Comparison of ENCODE assay signal across 15 mouse cellular contexts in the genomic region with DNA sequence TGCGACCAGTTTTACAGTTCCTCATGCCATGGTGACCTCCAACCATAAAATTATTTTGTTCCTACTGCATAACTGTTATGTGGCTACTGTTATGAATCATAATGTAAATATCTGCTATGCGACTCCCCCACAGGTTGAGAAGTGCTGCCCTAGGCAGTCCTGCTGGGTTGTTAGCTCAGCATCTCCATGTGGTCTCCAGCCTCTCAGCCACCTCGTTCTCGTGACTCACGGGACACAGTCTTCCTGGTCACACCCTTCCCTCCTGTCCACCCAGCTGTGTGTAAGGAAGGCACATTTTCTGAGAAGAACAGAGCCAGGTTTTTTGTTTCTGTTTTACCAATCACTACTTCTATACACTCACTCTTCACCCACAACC. TPM values are rescaled to one million over a fixed set of nuclear protein-coding genes. Genes with fewer than 3 reads are reported as not detected.
DNase-seq lines count a peak whose midpoint lies in the region; ATAC-seq and TF ChIP-seq lines count a peak whose summit lies in the region.
"Had no signal": no experiment of that assay in that cellular context is flagged by ENCODE, and none has a peak within 500 bp of the region (broad histone marks: within the 10 kb centered on the region; RNA-seq: fewer than 3 reads in every experiment).

No protein-coding gene starts in this region.

- no peak overlapping the region for H3K4me2 ChIP-seq in liver, embryonic 12.5 days
- H3K4me2 ChIP-seq in liver, embryonic 11.5 days: no peak overlapping the region
- H3K4me2 ChIP-seq in hindbrain, embryonic 13.5 days: no peak overlapping the region
- H3K4me2 ChIP-seq: kidney, embryonic 15.5 days; midbrain, embryonic 12.5 days had no signal

- H3K79me3 ChIP-seq in C2C12 (ENCODE audit: low read depth): peaks cover 3% of the 10 kb centered on the region

- H3K27me3 ChIP-seq in liver, embryonic 12.5 days (replicated peaks): no peaks in the 10 kb centered on the region
- H3K27me3 ChIP-seq in liver, embryonic 11.5 days (replicated peaks; ENCODE audit: control insufficient read depth, insufficient read depth, low read length): no peaks in the 10 kb centered on the region
- no peaks in the 10 kb centered on the region for H3K27me3 ChIP-seq in C2C12 (ENCODE audit: control insufficient read depth, insufficient read depth, insufficient read length)
- no peaks in the 10 kb centered on the region for H3K27me3 ChIP-seq in hindbrain, embryonic 10.5 days (ENCODE audit: insufficient read depth, poor library complexity, severe bottlenecking)
- no peaks in the 10 kb centered on the region for H3K27me3 ChIP-seq in hindbrain, embryonic 13.5 days
- H3K27me3 ChIP-seq: kidney, embryonic 15.5 days; midbrain, embryonic 12.5 days had no signal

- DNase-seq in liver, embryonic 11.5 days (ENCODE audit: low spot score): no peak
- DNase-seq in NIH3T3 (ENCODE audit: low read depth): peak; percentile 6
- DNase-seq in hindbrain, embryonic 10.5 days (ENCODE audit: low spot score): no peak
- DNase-seq: right cerebral cortex, postnatal 4 days had no signal

- no peak overlapping the region for H3K9ac ChIP-seq in liver, embryonic 12.5 days
- no peak overlapping the region for H3K9ac ChIP-seq in liver, embryonic 11.5 days (ENCODE audit: low read depth, low read length)
- no peak overlapping the region for H3K9ac ChIP-seq in hindbrain, embryonic 13.5 days
- H3K9ac ChIP-seq: kidney, embryonic 15.5 days; liver, embryonic 14.5 days; midbrain, embryonic 12.5 days had no signal

- H3K27ac ChIP-seq in liver, embryonic 12.5 days: 0 out of 2 replicates have a peak overlapping the region, but pooled peaks have one; percentile 48
- H3K27ac ChIP-seq in liver, embryonic 11.5 days (ENCODE audit: low read depth, low read length): no peak overlapping the region
- H3K27ac ChIP-seq in hindbrain, embryonic 10.5 days: no peak overlapping the region
- no peak overlapping the region for H3K27ac ChIP-seq in hindbrain, embryonic 13.5 days
- H3K27ac ChIP-seq: embryonic facial prominence, embryonic 10.5 days; kidney, embryonic 15.5 days; liver, embryonic 14.5 days; midbrain, embryonic 12.5 days had no signal

- H3ac ChIP-seq in C2C12 (ENCODE audit: control insufficient read depth, insufficient read length, low read depth): no peak overlapping the region

- no peak for TF ChIP-seq CTCF in C2C12 (IDR thresholded peaks at IDR 0.05; ENCODE audit: control insufficient read depth, insufficient read depth, insufficient read length)

- no peak for ATAC-seq in liver, embryonic 12.5 days
- ATAC-seq in liver, embryonic 11.5 days (replicated peaks; ENCODE audit: low FRiP score): no peak
- peak; percentile 22 for ATAC-seq in inflammation-experienced regulatory T-cells, adult 6 months
- no peak for ATAC-seq in megakaryocyte-erythroid progenitor cell, adult 5-6 weeks (replicated peaks; ENCODE audit: low FRiP score, low TSS enrichment, poor library complexity, severe bottlenecking)
- ATAC-seq in hindbrain, embryonic 13.5 days (ENCODE audit: low FRiP score): no peak
- ATAC-seq: forebrain, embryonic 16.5 days had no signal

- no peaks in the 10 kb centered on the region for H3K9me3 ChIP-seq in liver, embryonic 12.5 days (replicated peaks)
- no peaks in the 10 kb centered on the region for H3K9me3 ChIP-seq in liver, embryonic 11.5 days (ENCODE audit: control insufficient read depth, low read length)
- H3K9me3 ChIP-seq in hindbrain, embryonic 10.5 days: no peaks in the 10 kb centered on the region
- no peaks in the 10 kb centered on the region for H3K9me3 ChIP-seq in hindbrain, embryonic 13.5 days
- H3K9me3 ChIP-seq: embryonic facial prominence, embryonic 10.5 days; kidney, embryonic 15.5 days; midbrain, embryonic 12.5 days had no signal

- peaks cover 7% of the 10 kb centered on the region; the same call in 1 of the 2 replicates for H3K36me3 ChIP-seq in liver, embryonic 12.5 days
- H3K36me3 ChIP-seq in liver, embryonic 11.5 days (ENCODE audit: control insufficient read depth, insufficient read depth, low read length): no peaks in the 10 kb centered on the region
- H3K36me3 ChIP-seq in C2C12 (ENCODE audit: control insufficient read depth, insufficient read depth): peaks cover 4% of the 10 kb centered on the region
- peaks cover 60% of the 10 kb centered on the region for H3K36me3 ChIP-seq in hindbrain, embryonic 10.5 days
- H3K36me3 ChIP-seq in hindbrain, embryonic 13.5 days: peaks cover 44% of the 10 kb centered on the region

- 50% methylated on average over 5 of the region's 5 CpGs for WGBS in liver, embryonic 12.5 days (ENCODE audit: insufficient replicate concordance)
- 63% methylated on average over 5 of the region's 5 CpGs for WGBS in liver, embryonic 11.5 days
- 92% methylated on average over 5 of the region's 5 CpGs for WGBS in hindbrain, embryonic 10.5 days
- WGBS in hindbrain, embryonic 13.5 days: 89% methylated on average over 5 of the region's 5 CpGs

- H3K4me1 ChIP-seq in liver, embryonic 12.5 days: peaks cover 21% of the 10 kb centered on the region
- no peaks in the 10 kb centered on the region for H3K4me1 ChIP-seq in liver, embryonic 11.5 days (replicated peaks; ENCODE audit: control insufficient read depth, insufficient read depth, low read length)
- H3K4me1 ChIP-seq in hindbrain, embryonic 10.5 days (replicated peaks): no peaks in the 10 kb centered on the region
- H3K4me1 ChIP-seq in hindbrain, embryonic 13.5 days (replicated peaks): 0 out of 2 replicates have a peak, but pooled peaks cover 2% of the 10 kb centered on the region
- H3K4me1 ChIP-seq: embryonic facial prominence, embryonic 10.5 days; kidney, embryonic 15.5 days; midbrain, embryonic 12.5 days had no signal

- H3K79me2 ChIP-seq in C2C12 (ENCODE audit: control insufficient read depth, insufficient read depth): peaks cover 8% of the 10 kb centered on the region

- H3K4me3 ChIP-seq in liver, embryonic 12.5 days: no peak overlapping the region
- no peak overlapping the region for H3K4me3 ChIP-seq in liver, embryonic 11.5 days (ENCODE audit: low read depth, low read length)
- H3K4me3 ChIP-seq in C2C12 (ENCODE audit: insufficient read depth, poor library complexity, severe bottlenecking): no peak overlapping the region
- no peak overlapping the region for H3K4me3 ChIP-seq in hindbrain, embryonic 10.5 days
- H3K4me3 ChIP-seq in hindbrain, embryonic 13.5 days: no peak overlapping the region
- H3K4me3 ChIP-seq: embryonic facial prominence, embryonic 10.5 days; erythroblast, embryonic 14.5 days; kidney, embryonic 15.5 days; midbrain, embryonic 12.5 days had no signal

TF ChIP-seq in C2C12, 6 proteins besides CTCF, POLR2A, EP300 and RAD21:
- no peak for TF ChIP-seq CEBPB (IDR thresholded peaks at IDR 0.05; ENCODE audit: low read depth)
- TF ChIP-seq USF1 (IDR thresholded peaks at IDR 0.05; ENCODE audit: low read depth): peak; percentile 32
- peak; percentile 4 for TF ChIP-seq MYOD1 (IDR thresholded peaks at IDR 0.05; ENCODE audit: control insufficient read depth, insufficient read length, low read depth)
- TF ChIP-seq FOSL1 (IDR thresholded peaks at IDR 0.05; ENCODE audit: insufficient read depth, low read length, poor library complexity, severe bottlenecking): peak; percentile 45
- no peak for TF ChIP-seq MYOG (IDR thresholded peaks at IDR 0.05; ENCODE audit: control insufficient read depth, extremely low read depth, insufficient read length)
- peak; percentile 86 for TF ChIP-seq MAX (IDR thresholded peaks at IDR 0.05)

RNA-seq across cellular contexts. Expression of a gene that starts 26.5 kb away (rescaled TPM):
- polyA plus RNA-seq in liver, embryonic 12.5 days (2016; fragmentation: Nextera tagmentation; extraction: Ambion mirVana): 13.1 and 14.1 TPM in 2 replicates
- polyA plus RNA-seq in liver, embryonic 11.5 days (2014; fragmentation: Nextera tagmentation; extraction: Ambion mirVana): 24.0 and 24.8 TPM in 2 replicates
- 42.8 TPM for polyA plus RNA-seq in C2C12 (2012; fragmentation: generic; extraction: Trizol)
- polyA plus RNA-seq in inflammation-experienced regulatory T-cells, adult 6 months (2017; shearing (Covaris generic)): 10 to 100 TPM; 21.8 to 27.3 (median 22.6) TPM
- polyA plus RNA-seq in hindbrain, embryonic 10.5 days (2016; fragmentation: Nextera tagmentation; extraction: Ambion mirVana): 81.5 and 99.5 TPM in 2 replicates
- total RNA-seq in megakaryocyte-erythroid progenitor cell, adult 5-6 weeks (2014; fragmentation: Nextera tagmentation): 3.9 and 19.7 TPM in 2 replicates
- total RNA-seq in megakaryocyte-erythroid progenitor cell, adult 5-6 weeks (2017): 5.2 and 5.4 TPM in 2 replicates
- polyA plus RNA-seq in hindbrain, embryonic 13.5 days (2015; fragmentation: Nextera tagmentation; extraction: Ambion mirVana): 148 and 152 TPM in 2 replicates
